Mouse (Mus musculus) embryo, embryonic 10.5 days (tissue): Measurements from ENCODE around the gene Rtp3.

Experiments used
- DNase-seq: peaks from one replicate; pipeline ENCODE4 v3.0.0-alpha.2; 2015; ENCODE audit warnings: low spot score

Rtp3 gene

GRCm38 (mm10) chr9:110990204-110990603, at the start of gene Rtp3:
Gene Rtp3 (minus strand): TSS chr9:110990583.
- no peak for DNase-seq

DNA sequence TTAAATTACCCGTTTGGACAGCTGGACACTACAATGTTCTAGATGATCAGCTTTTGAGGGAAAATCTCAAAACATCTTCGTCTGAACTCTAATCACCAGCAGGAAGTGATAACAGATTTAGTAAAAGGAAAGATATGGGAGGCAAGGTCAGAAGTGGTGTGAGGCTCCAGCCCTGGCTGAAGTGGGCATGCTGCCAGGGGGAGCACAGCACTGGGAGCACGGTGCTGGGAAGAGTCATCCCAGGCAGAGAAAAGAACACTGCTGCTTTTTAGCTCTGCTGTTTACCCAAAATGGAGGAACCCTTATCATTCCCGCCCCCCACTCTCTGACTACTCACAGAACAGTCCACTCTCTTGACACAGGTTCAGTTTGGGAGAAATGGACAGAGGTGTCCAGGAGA, 49.6 kb upstream of the Rtp3 start:
- no peak for DNase-seq

GRCm38 (mm10) chr9:111033717-111034116, 43.3 kb upstream of the Rtp3 start:
- no peak for DNase-seq

- no peak for DNase-seq
Observed at GRCm38 (mm10) chr9:111026791-111027190, 36.4 kb upstream of the Rtp3 start.

DNA sequence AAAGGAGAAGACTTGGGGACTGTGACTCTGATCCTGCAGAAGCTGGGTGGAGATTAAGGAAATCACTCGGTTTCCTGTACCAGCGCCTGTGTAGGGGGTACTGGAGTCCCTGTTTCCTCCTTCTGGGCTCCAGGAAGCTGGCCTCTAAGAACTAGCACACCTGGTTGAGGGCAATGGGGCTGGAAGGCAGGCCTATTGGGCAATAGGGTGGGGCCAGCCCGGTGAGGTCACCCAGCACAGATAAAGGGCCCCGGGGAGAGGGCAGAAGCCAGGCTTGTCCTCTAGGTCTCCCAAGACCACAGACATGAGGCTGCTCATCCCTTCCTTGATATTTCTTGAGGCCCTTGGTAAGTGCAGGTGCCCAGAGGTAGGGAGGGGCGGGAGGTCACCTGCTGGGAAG, 28.6 kb upstream of the Rtp3 start, which contains the start of gene Ltf:
Ltf (plus strand) TSS at position 250 of the 400 bp plus-strand sequence.
- no peak for DNase-seq

DNA sequence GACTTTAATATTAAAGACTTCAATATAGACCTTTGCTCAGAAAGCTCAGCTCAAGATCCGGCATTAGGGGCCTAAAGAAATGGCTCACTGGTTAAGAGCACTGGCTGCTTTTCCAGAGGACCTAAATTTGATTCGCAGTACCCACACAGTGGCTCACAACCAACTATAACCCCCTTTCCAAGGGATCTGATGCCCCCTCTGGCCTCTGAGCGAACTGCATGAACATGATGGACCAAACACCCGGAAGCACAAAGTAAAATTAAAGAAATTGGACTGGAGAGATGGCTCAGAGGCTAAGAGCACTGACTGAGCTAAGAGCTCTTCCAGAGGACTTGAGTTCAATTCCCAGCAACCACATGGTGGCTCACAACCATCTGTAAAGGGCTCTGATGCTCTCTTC, 25.3 kb upstream of the Rtp3 start:
- peak; percentile 10 for DNase-seq

- no peak for DNase-seq
Observed at GRCm38 (mm10) chr9:111012041-111012440, 21.7 kb upstream of the Rtp3 start.

GRCm38 (mm10) chr9:111011550-111011949, 21.2 kb upstream of the Rtp3 start:
- no peak for DNase-seq

DNA sequence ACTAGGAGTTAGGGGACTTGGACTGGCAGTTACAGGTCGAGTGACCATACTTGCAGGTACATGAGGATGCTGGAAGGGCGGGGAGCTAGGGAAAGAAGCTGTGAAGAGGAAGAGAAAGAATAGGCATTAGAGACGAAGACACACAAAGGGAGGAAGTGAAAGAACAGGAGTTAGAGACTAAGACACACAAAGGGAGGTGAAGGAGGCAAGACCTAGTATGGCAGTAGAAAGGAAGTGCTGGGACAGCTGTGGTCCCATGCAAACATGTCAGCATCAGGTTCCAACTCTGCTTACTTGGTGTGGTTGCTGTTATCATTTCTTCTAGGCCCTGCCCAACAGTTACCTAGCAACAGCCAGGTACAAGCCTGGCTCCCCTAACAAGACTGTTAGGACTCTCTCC, 19.4 kb upstream of the Rtp3 start:
- no peak for DNase-seq

- DNase-seq, result no peak
Observed at GRCm38 (mm10) chr9:111006544-111006943, 16.2 kb upstream of the Rtp3 start.

GRCm38 (mm10) chr9:111003279-111003678, 12.9 kb upstream of the Rtp3 start:
- no peak for DNase-seq

DNA sequence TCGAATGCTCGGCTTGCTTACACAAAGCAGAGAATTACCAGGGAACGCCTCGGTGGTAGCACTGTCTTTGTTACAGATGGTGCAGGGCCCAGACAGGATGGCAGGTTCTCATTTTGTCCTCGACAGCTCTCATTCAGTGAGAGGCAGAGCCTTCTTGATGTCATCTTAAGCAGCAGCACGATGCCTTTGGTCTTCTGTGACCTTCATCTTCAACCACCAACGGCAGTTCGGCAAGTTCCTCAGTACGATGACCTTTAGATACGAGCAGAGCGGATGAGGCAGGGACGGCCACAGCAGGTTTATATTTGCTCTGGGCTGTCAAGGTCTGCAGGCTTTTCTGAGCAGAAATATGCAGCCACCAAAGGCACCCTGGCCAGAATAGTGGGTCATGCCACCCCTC, 11.2 kb upstream of the Rtp3 start:
- DNase-seq, result no peak

DNA sequence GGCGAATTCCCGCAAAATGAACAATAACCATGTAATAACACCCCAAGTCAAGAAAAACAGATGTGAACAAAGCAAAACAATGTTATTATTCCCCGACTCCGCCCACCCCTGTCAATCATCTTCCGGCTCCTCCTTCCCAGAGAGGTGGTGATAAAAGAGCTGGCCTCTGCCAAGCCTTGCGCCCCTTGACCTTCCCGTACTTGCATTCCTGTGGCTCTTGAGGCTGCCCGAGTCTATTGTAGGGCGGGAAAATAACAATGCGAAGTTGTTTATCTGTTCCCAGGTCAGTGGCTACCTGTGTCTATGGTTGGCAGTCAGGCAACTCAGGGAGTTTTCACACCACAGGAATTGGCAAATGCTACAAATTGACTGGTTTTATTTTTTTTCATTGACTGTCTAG, 9.5 kb upstream of the Rtp3 start:
- no peak for DNase-seq

- DNase-seq, result no peak
Observed at GRCm38 (mm10) chr9:110999056-110999455, 8.7 kb upstream of the Rtp3 start.

- peak; percentile 92 for DNase-seq
Observed at GRCm38 (mm10) chr9:110997245-110997644, 6.9 kb upstream of the Rtp3 start.

DNA sequence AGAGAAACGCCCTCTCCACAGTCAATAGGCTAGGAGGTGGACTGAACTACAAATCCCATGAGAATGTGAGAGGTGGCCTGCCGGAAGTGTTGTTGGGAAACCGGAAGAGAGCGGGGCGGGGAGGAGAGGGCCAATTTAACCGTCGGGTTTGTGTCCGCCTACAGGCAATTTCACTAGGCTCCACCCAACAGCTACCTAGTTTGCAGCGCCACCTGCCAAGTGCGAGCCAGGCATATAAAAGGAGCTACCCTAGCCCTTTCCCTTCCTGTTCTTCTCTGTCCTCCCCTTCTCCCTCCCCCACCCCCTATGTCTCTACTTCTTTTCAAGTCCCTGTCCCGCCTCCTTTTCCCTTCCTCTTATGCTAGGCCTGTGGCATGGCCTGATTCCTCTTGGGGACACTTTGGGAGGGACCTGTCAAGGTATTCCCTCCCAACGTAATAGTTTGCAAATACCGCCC, 4.4 kb upstream of the Rtp3 start:
- DNase-seq, result peak; percentile 91

- no peak for DNase-seq
Observed at GRCm38 (mm10) chr9:110993281-110993709, 2.9 kb upstream of the Rtp3 start.

GRCm38 (mm10) chr9:110989543-110989942, 840 bp downstream of the Rtp3 start:
- no peak for DNase-seq

- no peak for DNase-seq
Observed at GRCm38 (mm10) chr9:110989141-110989540, 1.2 kb downstream of the Rtp3 start.

DNA sequence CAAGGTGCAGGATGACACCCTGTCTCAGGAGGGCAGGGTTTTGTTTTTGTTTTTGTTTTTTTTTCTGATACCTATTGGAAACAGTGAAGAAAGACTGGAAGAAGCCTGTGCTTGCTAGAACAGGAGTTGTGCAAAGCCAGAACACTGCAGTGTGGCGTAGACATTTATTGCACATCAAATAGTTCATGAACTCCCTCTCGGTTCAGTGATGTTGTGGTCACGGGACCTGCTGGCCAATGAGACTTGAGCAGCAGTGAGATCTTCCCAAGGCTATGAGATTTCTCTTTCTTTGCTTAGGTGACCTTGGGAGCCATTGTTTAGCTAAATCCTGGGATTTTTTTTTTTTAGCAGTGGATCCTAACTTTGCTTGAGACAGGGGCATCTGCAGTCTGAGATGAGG, 2.3 kb downstream of the Rtp3 start:
- DNase-seq, result no peak

GRCm38 (mm10) chr9:110987331-110987730, 3.1 kb downstream of the Rtp3 start:
- DNase-seq, result no peak

- DNase-seq, result no peak
Observed at GRCm38 (mm10) chr9:110985951-110986350, 4.4 kb downstream of the Rtp3 start.

GRCm38 (mm10) chr9:110985541-110985940, 4.8 kb downstream of the Rtp3 start:
- no peak for DNase-seq

GRCm38 (mm10) chr9:110984096-110984495, 6.3 kb downstream of the Rtp3 start:
- DNase-seq, result no peak

DNA sequence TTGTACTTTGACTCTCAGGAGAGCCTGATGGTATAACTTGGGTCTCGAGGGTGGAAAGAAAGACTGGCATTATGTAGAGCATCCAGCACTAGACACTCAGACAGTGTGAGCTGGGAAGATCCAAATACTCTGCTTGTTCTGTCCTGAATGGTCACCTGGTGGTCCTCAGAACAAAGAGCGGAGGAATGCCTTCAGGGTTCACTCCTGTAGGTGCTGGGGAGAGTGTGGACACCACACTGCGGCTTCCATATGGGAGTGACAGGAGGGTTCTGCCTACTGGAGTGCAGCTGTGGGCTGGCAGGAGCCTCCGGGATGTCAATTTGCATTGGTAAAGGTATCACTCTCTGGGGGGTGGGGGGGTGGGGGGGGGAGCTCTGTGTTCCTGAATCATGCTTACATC, 8.0 kb downstream of the Rtp3 start:
- no peak for DNase-seq
